Comparison of ENCODE assay signal across 26 mouse cellular contexts in the genomic region with DNA sequence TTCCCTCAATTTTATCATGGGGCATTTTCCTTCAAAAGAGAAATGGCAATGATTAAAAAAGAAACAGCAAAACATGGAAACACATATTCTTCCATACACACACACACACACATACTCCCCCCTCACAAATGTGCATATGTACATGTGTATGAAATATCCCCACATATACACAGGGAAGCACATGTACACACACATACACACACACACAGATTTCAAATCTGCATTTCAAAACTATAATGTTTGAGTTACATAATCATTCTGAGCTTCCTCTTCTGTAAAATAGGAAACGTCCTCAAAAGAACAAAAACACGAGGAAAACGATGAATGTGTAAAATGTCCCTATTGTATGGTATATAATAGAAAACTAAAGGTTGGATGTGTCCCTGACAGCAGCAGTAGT.
"Had no signal": no experiment of that assay in that cellular context is flagged by ENCODE, and none has a peak within 500 bp of the region (broad histone marks: within the 10 kb centered on the region; RNA-seq: fewer than 3 reads in every experiment).

No protein-coding gene starts in this region.

- H3K9me3 ChIP-seq: limb, embryonic 10.5 days; limb, embryonic 13.5 days; liver, embryonic 12.5 days; liver, embryonic 15.5 days; lung, embryonic 15.5 days; megakaryocyte, embryonic 14.5 days; midbrain, embryonic 10.5 days; midbrain, embryonic 13.5 days; neural tube, embryonic 12.5 days had no signal

- H3K4me1 ChIP-seq: limb, embryonic 13.5 days; liver, embryonic 12.5 days; liver, embryonic 15.5 days; lung, embryonic 15.5 days; midbrain, embryonic 10.5 days; midbrain, embryonic 13.5 days; neural tube, embryonic 12.5 days had no signal

- H3K36me3 ChIP-seq: limb, embryonic 10.5 days; limb, embryonic 13.5 days; liver, embryonic 12.5 days; liver, embryonic 15.5 days; lung, embryonic 15.5 days; midbrain, embryonic 10.5 days; midbrain, embryonic 13.5 days; neural tube, embryonic 12.5 days had no signal

- H3K4me2 ChIP-seq: limb, embryonic 13.5 days; liver, embryonic 12.5 days; liver, embryonic 15.5 days; lung, embryonic 15.5 days; midbrain, embryonic 13.5 days; neural tube, embryonic 12.5 days had no signal

- ATAC-seq: inflammation-experienced regulatory T-cells, adult 6 months; intestine, embryonic 16.5 days; liver, embryonic 12.5 days; midbrain, embryonic 13.5 days; midbrain, embryonic 16.5 days had no signal

- DNase-seq: kidney, adult 18-20 months; kidney, adult 9 months; kidney, postnatal 25 days; layer of hippocampus, adult 9-11 months; liver; lung, adult 18-20 months; lung, postnatal 10 days; lung, postnatal 36 days; spleen, adult 18-20 months; thymus, adult 2 months; thymus, postnatal 25 days had no signal

- H3K27ac ChIP-seq: kidney, postnatal 0 days; layer of hippocampus, adult 2 months; limb, embryonic 10.5 days; limb, embryonic 13.5 days; liver, embryonic 12.5 days; liver, embryonic 15.5 days; lung, embryonic 15.5 days; midbrain, embryonic 10.5 days; midbrain, embryonic 13.5 days; neural tube, embryonic 12.5 days; stomach, postnatal 0 days had no signal

- H3K9ac ChIP-seq: limb, embryonic 13.5 days; liver, embryonic 12.5 days; liver, embryonic 15.5 days; lung, embryonic 15.5 days; midbrain, embryonic 13.5 days; neural tube, embryonic 12.5 days had no signal

- H3K4me3 ChIP-seq: layer of hippocampus, adult 2 months; limb, embryonic 10.5 days; limb, embryonic 13.5 days; liver, embryonic 12.5 days; liver, embryonic 15.5 days; lung, embryonic 15.5 days; megakaryocyte, embryonic 14.5 days; midbrain, embryonic 10.5 days; midbrain, embryonic 13.5 days; neural tube, embryonic 12.5 days had no signal

- H3K27me3 ChIP-seq: limb, embryonic 13.5 days; liver, embryonic 12.5 days; liver, embryonic 15.5 days; lung, embryonic 15.5 days; megakaryocyte, embryonic 14.5 days; midbrain, embryonic 13.5 days; neural tube, embryonic 12.5 days had no signal
